Mouse (Mus musculus) spleen, postnatal 10 days (tissue): ENCODE measurements around the gene Zbtb7b.

Source experiments
- DNase-seq, 2 experiments: peaks; one replicate each; pipeline ENCODE4 v3.0.0; 2021 to 2022; ENCODE audit warnings: low spot score in 2 of 2

The Zbtb7b gene

GRCm38 (mm10) chr3:89365486-89366414, 28.8 kb downstream of the Zbtb7b start:
- no peak for DNase-seq

DNA sequence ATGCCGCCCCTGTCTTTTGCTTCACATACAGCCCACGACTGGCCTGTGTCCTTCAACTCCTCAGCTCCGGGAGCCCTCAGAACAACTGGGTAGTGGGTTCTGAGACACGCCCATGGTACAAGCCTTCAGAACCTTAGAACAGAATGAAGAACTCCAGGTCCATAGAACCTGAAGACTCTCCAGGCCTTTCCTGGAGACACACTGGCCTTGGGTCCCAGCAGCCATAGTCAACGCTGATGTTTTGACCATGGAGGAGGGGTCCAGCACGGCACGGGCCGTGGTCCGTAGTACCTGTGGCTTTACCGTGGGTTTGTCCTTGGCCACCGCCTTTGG, 29.5 kb downstream of the Zbtb7b start, which contains the start of gene Dcst1:
Dcst1 (minus strand) TSS at position 101 of the 333 bp plus-strand sequence.
- DNase-seq: no peak

DNA sequence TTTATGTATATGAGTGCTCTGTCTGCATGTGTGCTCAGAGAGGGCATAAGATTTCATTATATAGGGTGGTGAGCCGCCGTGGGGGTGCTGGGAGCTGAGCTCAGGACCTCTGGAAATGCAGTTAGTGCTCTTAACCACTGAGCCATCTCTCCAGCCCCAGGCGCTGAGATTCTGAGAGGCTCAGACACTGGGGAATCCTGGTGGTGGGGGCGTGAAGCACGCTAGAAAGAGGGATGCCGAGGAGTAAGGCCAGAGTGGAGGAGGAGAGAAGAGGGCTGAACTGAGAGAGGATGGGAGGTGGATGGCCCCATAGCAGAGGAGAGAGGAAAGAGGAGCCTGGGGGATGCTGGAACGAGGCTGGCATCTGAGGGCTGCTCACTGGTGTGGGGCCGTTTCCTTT, 29.9 kb downstream of the Zbtb7b start:
- DNase-seq: no peak

DNA sequence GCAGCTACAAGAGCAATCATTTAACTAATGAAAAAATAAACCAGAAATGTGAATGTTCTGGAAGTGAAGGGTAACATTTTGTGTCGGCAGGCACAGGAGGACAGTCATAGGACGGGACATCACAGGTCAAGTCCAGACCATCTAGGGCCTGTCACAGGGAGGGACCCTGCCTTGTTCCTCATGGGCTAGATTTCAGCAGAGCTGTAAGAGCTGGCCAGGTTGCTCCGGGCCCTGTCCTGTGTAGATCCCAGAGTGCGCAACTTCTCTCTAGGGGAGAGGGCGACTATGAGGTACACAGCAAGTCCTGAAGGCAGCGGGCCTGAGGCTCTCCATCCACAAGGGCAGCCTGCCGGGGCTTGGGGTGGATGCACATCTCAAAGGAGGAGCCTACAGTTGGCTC, 32.9 kb downstream of the Zbtb7b start, which contains the start of gene Dcst2:
Dcst2 (plus strand) TSS at position 301 of the 400 bp plus-strand sequence.
- DNase-seq: no peak

DNA sequence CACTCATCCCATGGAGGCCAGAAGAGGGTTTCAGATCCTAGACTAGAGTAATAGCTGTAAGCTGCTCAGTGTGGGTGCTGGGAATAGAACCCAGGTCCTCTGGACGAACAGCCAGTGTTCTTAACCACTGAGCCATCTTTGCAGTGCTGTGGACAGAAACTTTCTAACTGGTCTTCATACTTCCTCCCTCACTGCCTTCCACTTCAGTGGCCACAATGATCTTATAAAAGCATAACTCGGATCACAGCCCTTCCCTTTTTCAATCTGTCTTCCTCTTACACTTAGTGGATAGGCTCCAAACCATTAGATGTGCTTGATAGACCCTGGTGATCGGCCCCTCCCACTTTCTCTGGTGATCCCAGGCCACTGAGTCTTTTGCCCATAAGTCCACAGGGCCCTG, 34.3 kb downstream of the Zbtb7b start:
- no peak for DNase-seq

GRCm38 (mm10) chr3:89359630-89360029, 34.9 kb downstream of the Zbtb7b start:
- DNase-seq: no peak

- no peak for DNase-seq
Measured at GRCm38 (mm10) chr3:89356029-89356428, 38.5 kb downstream of the Zbtb7b start.

DNA sequence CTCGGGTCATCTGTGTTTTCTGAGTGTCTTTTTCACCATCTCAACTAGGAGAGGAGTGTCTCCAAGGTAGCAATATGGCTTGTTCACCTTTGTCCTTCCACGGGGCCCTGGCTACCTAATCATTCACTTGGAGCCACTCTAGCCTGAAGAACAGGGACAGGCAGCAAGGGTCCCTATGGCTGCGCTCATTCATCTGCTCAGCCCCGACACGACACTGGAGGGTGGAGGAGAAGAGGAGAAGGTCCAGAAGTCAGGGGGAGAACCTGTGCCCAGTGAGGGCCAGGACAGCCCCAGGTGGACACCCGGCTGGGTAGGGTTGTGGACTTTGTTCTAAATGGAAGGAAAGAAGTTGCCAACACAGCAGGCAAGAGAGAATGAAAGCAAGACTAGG, 39.1 kb downstream of the Zbtb7b start:
- no peak for DNase-seq

DNA sequence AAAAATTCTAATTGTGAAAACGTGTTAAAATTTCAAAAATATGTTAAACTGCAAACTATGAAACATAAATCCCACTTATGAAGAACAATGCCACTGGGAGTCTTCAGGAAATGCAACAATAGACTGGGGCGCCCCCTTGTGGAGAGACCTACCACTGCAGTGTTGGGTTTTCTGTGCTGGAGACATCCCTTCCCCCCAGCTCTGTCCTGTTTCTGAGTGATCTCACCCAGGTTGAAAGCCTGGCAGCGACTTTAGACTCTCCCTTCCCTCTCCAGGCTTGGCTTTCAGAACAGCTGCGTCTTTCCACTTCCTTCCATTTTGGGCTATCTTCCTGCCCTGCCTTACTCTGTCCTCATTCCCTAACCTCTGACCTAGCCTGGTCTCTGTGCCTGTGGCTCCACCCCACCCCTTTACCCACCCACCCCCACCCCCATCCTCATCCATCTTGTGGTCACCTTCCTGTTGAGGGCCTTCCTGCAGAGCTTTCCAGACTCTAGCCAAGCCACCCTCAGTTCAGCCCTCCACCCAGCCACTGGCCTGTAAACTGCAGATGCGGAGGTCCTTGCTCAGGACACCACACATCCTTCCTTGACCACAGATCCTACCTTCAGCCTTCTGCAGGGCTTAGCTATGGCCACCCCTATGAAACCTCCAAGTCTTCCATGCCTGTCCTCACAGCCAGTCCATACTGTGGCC, 39.6 kb downstream of the Zbtb7b start:
- peak; percentile 68 to 86 for DNase-seq

GRCm38 (mm10) chr3:89351271-89351670, 43.3 kb downstream of the Zbtb7b start:
- no peak for DNase-seq

GRCm38 (mm10) chr3:89349869-89350501, 44.6 kb downstream of the Zbtb7b start, which contains the start of gene Adam15:
Gene Adam15 (minus strand): TSS chr3:89349996.
- peak; percentile 79 to 86 for DNase-seq

- peak; percentile 31 to 32 for DNase-seq
Measured at GRCm38 (mm10) chr3:89348911-89349868, 45.4 kb downstream of the Zbtb7b start.

DNA sequence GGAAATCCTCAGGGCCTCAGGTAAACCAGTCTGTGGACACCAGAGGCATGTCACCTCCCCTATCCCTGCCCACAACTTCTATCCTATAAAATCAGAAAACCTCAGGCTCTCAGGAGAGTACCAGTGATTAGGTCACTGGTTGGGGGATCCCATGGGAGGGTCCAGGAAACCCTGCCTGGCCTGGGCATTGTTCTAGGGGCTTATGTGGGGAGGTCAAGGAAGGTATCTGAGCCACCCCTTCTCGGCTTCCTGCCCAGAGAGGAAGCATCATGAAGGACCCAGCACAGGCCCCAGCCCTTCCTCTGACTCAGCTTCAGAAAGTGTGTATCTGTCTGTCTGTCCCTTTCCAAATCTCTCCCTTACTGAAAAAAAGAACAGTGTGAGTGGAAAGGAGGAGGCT, 46.7 kb downstream of the Zbtb7b start:
- no peak for DNase-seq

DNA sequence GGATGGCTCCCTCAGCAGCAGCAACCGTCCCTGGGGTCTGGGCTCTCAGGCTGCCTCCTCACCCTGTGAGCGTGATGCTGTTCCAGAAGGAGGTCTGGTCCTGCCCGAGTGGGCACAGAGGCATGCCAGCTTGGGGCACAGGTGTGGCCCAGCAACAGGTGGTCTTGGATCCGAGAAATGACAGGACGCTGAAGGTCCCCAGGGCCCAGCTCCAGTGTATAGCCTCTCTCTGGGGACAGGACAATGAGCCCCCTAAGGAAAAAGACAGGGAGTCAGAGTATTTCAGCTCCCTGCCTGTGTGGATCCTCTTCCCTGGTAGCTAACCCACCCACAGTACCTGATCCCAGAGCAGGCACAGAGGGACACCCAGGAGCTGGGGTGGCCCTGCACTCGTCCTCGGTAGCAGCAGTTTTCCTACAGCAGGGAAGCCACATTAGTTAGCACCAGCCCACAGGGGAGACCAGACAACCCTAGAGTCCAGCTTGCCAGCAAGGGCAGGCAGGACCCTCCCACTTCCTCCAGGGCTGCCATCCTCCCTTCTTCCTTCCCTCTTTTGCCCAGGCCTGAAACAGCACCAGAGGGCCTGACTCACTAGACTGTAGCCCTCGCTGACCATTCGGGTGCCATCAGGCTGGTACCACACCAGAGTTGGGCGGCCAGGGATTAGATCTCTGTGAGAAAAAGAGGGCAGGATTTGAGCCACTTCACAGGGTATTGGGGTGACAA, 47.6 kb downstream of the Zbtb7b start:
- DNase-seq: no peak

- DNase-seq: no peak
Measured at GRCm38 (mm10) chr3:89343279-89343678, 51.3 kb downstream of the Zbtb7b start.

GRCm38 (mm10) chr3:89341794-89342193, 52.8 kb downstream of the Zbtb7b start:
- DNase-seq: no peak

DNA sequence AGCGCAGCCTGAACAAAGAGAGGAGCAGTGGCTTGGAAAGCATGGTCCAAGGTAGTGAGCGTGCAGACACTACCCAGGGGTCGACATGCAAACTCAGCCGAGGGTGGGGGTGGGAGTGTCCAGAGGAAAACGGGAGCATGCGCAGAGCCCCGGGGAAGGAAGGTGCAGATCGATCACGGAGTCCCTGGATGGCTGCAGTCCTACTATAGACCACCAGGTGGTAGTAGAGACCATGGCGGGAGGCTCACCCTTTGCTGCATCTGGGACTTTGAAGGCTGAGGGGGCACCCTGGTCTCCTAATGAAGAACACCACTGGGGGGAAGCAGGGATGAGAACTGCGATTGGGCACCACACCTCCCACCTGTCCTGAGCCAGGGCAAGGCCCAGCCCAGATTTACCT, 54.1 kb downstream of the Zbtb7b start:
- peak; percentile 67 to 82 for DNase-seq

DNA sequence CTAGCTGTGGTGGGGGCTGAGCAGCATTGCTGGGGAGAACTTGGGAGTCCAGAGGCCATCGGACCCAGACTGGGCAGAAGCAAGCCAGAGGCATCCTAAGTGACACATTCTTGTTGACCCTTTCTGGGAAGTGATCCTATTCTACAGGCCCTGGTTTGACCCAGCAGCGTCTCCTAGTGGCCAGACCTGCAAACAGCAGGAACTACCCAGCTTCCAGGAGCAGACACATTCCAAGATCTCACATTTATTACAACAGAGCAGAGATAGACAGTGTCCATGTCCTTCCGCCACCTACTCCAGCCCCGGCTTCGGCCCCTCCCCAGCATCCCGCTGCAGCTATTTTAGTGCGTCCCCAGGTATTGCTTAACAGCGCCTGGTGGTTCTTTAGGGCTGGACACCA, 55.2 kb downstream of the Zbtb7b start:
- peak; percentile 56 to 77 for DNase-seq

DNA sequence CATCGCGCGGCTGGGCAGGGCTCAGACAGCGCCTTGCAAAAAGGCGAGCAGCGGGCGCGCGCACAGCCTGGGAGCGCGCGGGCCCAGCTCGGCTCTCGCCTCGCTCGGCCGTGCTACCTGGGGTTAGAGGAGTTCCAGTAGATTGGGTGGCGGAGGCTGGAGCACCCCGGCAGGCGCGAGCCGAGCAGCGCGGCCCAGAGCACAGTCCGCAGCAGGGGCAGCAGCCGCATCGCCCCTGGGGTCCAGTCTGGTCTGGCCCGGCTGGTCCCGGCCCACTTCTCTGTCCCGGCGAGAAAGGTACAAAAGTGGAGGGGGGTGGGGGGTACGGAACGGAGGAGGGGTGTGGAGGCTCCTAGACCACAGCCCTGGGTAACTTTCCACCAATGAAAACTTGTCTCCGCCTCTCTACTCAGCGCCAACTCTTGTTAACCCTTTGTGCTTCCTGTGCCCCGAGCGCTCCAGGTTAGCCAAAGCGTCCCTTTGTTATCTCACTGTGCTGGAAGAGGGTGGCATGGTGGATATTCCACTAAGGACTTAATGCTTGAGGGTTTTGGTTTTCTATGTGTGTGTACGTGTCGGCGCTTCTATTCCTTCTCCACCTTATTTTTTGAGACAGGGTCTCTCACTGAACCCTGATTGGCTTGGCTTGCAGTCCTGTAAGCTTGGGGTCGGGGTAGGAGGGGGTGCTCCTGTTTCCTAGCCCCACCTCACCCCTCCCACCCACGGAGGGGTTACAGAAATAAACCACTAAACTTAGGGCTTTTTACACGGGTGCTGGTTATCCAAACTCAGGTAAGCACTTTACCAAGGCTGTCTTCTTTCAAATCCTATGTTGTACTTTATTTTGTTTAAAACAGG, 56.6 kb downstream of the Zbtb7b start, which contains the start of gene Efna4:
Efna4 (minus strand) TSS at position 308 of the 858 bp plus-strand sequence.
- peak in 1 of 2 experiments; percentile 54 for DNase-seq
